Mouse (Mus musculus): Measurements from ENCODE around the gene Acot1. TPM values are rescaled to one million over a fixed set of nuclear protein-coding genes. Genes with fewer than 3 reads are reported as not detected.

Gene Acot1
- polyA plus RNA-seq, 1 experiment from 2014 or later, result 83.6 TPM

Other genes with a start within 250 kb of the Acot1 start
- 0.16 and 0.22 TPM in 2 replicates for gene Papln, start 245.9 kb upstream of the Acot1 start, polyA plus RNA-seq (2015; fragmentation: Nextera tagmentation; extraction: Ambion mirVana)
- 19.9 and 25.6 TPM in 2 replicates for gene Numb, start 87.6 kb upstream of the Acot1 start, polyA plus RNA-seq (2015; fragmentation: Nextera tagmentation; extraction: Ambion mirVana)
- gene Riox1, start 58.9 kb upstream of the Acot1 start, polyA plus RNA-seq (2015; fragmentation: Nextera tagmentation; extraction: Ambion mirVana), result 10.0 and 10.8 TPM in 2 replicates
- gene Heatr4, start 24.6 kb upstream of the Acot1 start, polyA plus RNA-seq (2015; fragmentation: Nextera tagmentation; extraction: Ambion mirVana), result not detected in 2 replicates
- gene Acot2, start 21.6 kb upstream of the Acot1 start, polyA plus RNA-seq (2015; fragmentation: Nextera tagmentation; extraction: Ambion mirVana), result 14.7 and 17.0 TPM in 2 replicates
- 0.09 and 0.13 TPM in 2 replicates for gene Acot4, start 28.9 kb downstream of the Acot1 start, polyA plus RNA-seq (2015; fragmentation: Nextera tagmentation; extraction: Ambion mirVana)
- gene Gm49366, start 29.4 kb downstream of the Acot1 start, polyA plus RNA-seq (2015; fragmentation: Nextera tagmentation; extraction: Ambion mirVana), result not detected in 2 replicates
- 0.89 and 0.96 TPM in 2 replicates for gene Acot3, start 42.7 kb downstream of the Acot1 start, polyA plus RNA-seq (2015; fragmentation: Nextera tagmentation; extraction: Ambion mirVana)
- not detected in 2 replicates for gene Acot5, start 59.8 kb downstream of the Acot1 start, polyA plus RNA-seq (2015; fragmentation: Nextera tagmentation; extraction: Ambion mirVana)
- gene Acot6, start 91.2 kb downstream of the Acot1 start, polyA plus RNA-seq (2015; fragmentation: Nextera tagmentation; extraction: Ambion mirVana), result 0.88 and 0.97 TPM in 2 replicates
- gene Dnal1, start 104.9 kb downstream of the Acot1 start, polyA plus RNA-seq (2015; fragmentation: Nextera tagmentation; extraction: Ambion mirVana), result 9.1 and 9.7 TPM in 2 replicates
- 3.5 and 3.8 TPM in 2 replicates for gene Pnma1, start 139.0 kb downstream of the Acot1 start, polyA plus RNA-seq (2015; fragmentation: Nextera tagmentation; extraction: Ambion mirVana)
- gene Elmsan1, start 209.4 kb downstream of the Acot1 start, polyA plus RNA-seq (2015; fragmentation: Nextera tagmentation; extraction: Ambion mirVana), result 4.5 and 5.1 TPM in 2 replicates

Measured in hindbrain, embryonic 13.5 days (tissue).